ENCODE assay signal across 18 mouse cellular contexts in the genomic region with DNA sequence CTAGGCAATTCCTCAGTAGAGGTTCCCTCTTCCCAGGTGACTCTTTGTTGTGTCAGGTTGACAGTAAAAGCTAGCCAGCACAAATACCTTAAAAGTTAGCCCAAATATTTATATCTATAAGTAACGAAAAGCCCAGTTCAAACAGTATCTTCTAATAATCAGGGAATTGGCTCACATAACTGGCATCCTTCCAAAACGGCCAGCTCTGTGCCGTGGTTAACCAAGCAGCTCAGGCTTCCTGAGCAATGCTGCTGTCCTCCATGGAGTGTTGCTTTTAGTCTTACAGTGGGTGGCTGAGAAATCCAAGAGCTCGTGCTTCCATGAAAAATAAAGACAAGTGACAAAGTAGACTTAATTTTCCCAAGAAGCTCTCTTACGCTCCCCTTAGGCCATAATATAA. TPM values are rescaled to one million over a fixed set of nuclear protein-coding genes. Genes with fewer than 3 reads are reported as not detected.
DNase-seq lines count a peak whose midpoint lies in the region; ATAC-seq and TF ChIP-seq lines count a peak whose summit lies in the region.
"Had no signal": no experiment of that assay in that cellular context is flagged by ENCODE, and none has a peak within 500 bp of the region (broad histone marks: within the 10 kb centered on the region; RNA-seq: fewer than 3 reads in every experiment).

No protein-coding gene starts in this region.

- no peak overlapping the region for H3K27ac ChIP-seq in kidney, adult 2 months (ENCODE audit: insufficient read depth, low read depth, low read length)
- H3K27ac ChIP-seq in kidney, embryonic 16.5 days (ENCODE audit: low read length) = no peak overlapping the region
- H3K27ac ChIP-seq: heart, embryonic 10.5 days; hindbrain, embryonic 15.5 days; liver, embryonic 12.5 days; midbrain, embryonic 15.5 days had no signal

- H3K4me2 ChIP-seq in kidney, embryonic 16.5 days (replicated peaks; ENCODE audit: low read depth, low read length) = no peak overlapping the region
- H3K4me2 ChIP-seq: hindbrain, embryonic 15.5 days; liver, embryonic 12.5 days; midbrain, embryonic 15.5 days had no signal

- no peaks in the 10 kb centered on the region for H3K4me1 ChIP-seq in kidney, adult 2 months (ENCODE audit: control insufficient read depth, insufficient read depth, low read length)
- no peaks in the 10 kb centered on the region for H3K4me1 ChIP-seq in kidney, embryonic 16.5 days (ENCODE audit: insufficient read depth, low read length)
- H3K4me1 ChIP-seq: heart, embryonic 10.5 days; hindbrain, embryonic 15.5 days; liver, embryonic 12.5 days; midbrain, embryonic 15.5 days had no signal

- peaks cover 3% of the 10 kb centered on the region for H3K36me3 ChIP-seq in kidney, adult 2 months (ENCODE audit: control insufficient read depth, insufficient read depth, low read length)
- H3K36me3 ChIP-seq in kidney, embryonic 16.5 days (ENCODE audit: insufficient read depth, low read length) = peaks cover 46% of the 10 kb centered on the region

- no peak for ATAC-seq in kidney, embryonic 16.5 days (ENCODE audit: low FRiP score, low TSS enrichment)
- ATAC-seq: intestine, postnatal 0 days; liver, embryonic 12.5 days; midbrain, embryonic 15.5 days had no signal

- no peak for TF ChIP-seq POLR2A in kidney, adult 2 months (IDR thresholded peaks at IDR 0.05; ENCODE audit: low read depth, low read length)

- no peaks in the 10 kb centered on the region for H3K9me3 ChIP-seq in kidney, embryonic 16.5 days (ENCODE audit: low read length)
- H3K9me3 ChIP-seq: heart, embryonic 10.5 days; hindbrain, embryonic 15.5 days; liver, embryonic 12.5 days; midbrain, embryonic 15.5 days had no signal

- no peak overlapping the region for H3K4me3 ChIP-seq in kidney, adult 2 months (ENCODE audit: insufficient read depth, low read depth, low read length)
- no peak overlapping the region for H3K4me3 ChIP-seq in kidney, embryonic 16.5 days (ENCODE audit: low read length)
- H3K4me3 ChIP-seq: heart, embryonic 10.5 days; hindbrain, embryonic 15.5 days; liver, embryonic 12.5 days; midbrain, embryonic 15.5 days had no signal

- peak; percentile 25 to 27 for DNase-seq in adrenal gland, postnatal 36 days
- no peak for DNase-seq in adrenal gland, adult 8-10 months
- DNase-seq in kidney, adult 2 months = peak; percentile 28
- DNase-seq in 3T3-L1 (ENCODE audit: low read depth, low spot score) = peak; percentile 32
- DNase-seq in cerebellum, adult 8-10 months = peak; percentile 16
- no peak for DNase-seq in c-Kit-positive CD71-positive TER-119-positive erythroid progenitor cells, embryonic 14.5 days (ENCODE audit: low spot score)
- no peak for DNase-seq in testis, postnatal 14 days (ENCODE audit: low spot score)
- DNase-seq: gastrocnemius, postnatal 36 days; heart, postnatal 10 days; kidney, postnatal 4 days; right cerebral cortex, adult 18-20 months; thymus, adult 2 months had no signal

- no peak overlapping the region for H3K9ac ChIP-seq in kidney, embryonic 16.5 days (replicated peaks; ENCODE audit: low read length)
- H3K9ac ChIP-seq: hindbrain, embryonic 15.5 days; liver, embryonic 12.5 days; midbrain, embryonic 15.5 days had no signal

- H3K27me3 ChIP-seq in kidney, adult 2 months (replicated peaks; ENCODE audit: control insufficient read depth, insufficient read depth, low read length) = no peaks in the 10 kb centered on the region
- no peaks in the 10 kb centered on the region for H3K27me3 ChIP-seq in kidney, embryonic 16.5 days (ENCODE audit: insufficient read depth, low read length)
- H3K27me3 ChIP-seq: hindbrain, embryonic 15.5 days; liver, embryonic 12.5 days; midbrain, embryonic 15.5 days had no signal

- TF ChIP-seq CTCF in kidney, adult 2 months (conservative IDR thresholded peaks at IDR 0.05; ENCODE audit: insufficient read depth, insufficient read length, low read depth, low read length) = no peak

- WGBS in kidney, adult 2 months = 56% methylated on average over 5 of the region's 5 CpGs
- WGBS in kidney, embryonic 16.5 days = 60% methylated on average over 5 of the region's 5 CpGs

RNA-seq across cellular contexts. Expression of a gene that starts 47.1 kb away (rescaled TPM):
- total RNA-seq in adrenal gland, postnatal 36 days (2021) = 1 to 10 TPM; 1.9 to 4.1 TPM
- total RNA-seq in adrenal gland, adult 8-10 months (2022) = 1 to 10 TPM in 3 of 4 experiments, under 1 TPM in 1; 0.92 to 4.7 (median 1.5) TPM
- polyA plus RNA-seq in kidney, adult 2 months (2012; rRNA removed) = 0.47 and 0.52 TPM in 2 replicates
- 50.8 and 52.3 TPM in 2 replicates for polyA plus RNA-seq in kidney, embryonic 16.5 days (2015; fragmentation: Nextera tagmentation; extraction: Ambion mirVana)

RNA-seq across cellular contexts. Expression of a gene that starts 56.5 kb away (rescaled TPM):
- total RNA-seq in adrenal gland, postnatal 36 days (2021) = 10 to 100 TPM; 53.2 to 91.7 TPM
- 100 to 1,000 TPM in 2 of 4 experiments, 10 to 100 TPM in 2; 76.6 to 114 (median 95.5) TPM for total RNA-seq in adrenal gland, adult 8-10 months (2022)
- 17.6 and 20.8 TPM in 2 replicates for polyA plus RNA-seq in kidney, adult 2 months (2012; rRNA removed)
- polyA plus RNA-seq in kidney, embryonic 16.5 days (2015; fragmentation: Nextera tagmentation; extraction: Ambion mirVana) = 13.6 and 14.7 TPM in 2 replicates

Comparison
In these comparisons a context has a peak if more than half of its experiments do, and no peak if none do; other contexts are left out.
1. DNase-seq: peak in adrenal gland, postnatal 36 days (2 of 2), kidney, adult 2 months (single experiment), 3T3-L1 (single experiment) and cerebellum, adult 8-10 months (single experiment); none in adrenal gland, adult 8-10 months (single experiment), c-Kit-positive CD71-positive TER-119-positive erythroid progenitor cells, embryonic 14.5 days (single experiment) and testis, postnatal 14 days (single experiment).